Mouse (Mus musculus): ENCODE measurements around the gene Fibin. TPM values are rescaled to one million over a fixed set of nuclear protein-coding genes. Genes with fewer than 3 reads are reported as not detected.

Fibin gene
- total RNA-seq (2021) = 10 to 100 TPM in 1 of 2 experiments, 1 to 10 TPM in 1; 7.8 to 12.6 TPM
- long read RNA-seq, experiment 1, transcript Fibin-201 (1 exons, 2,267 nt) = major isoform, 21 of 21 reads
- long read RNA-seq, experiment 1, partial matches to known transcripts = 0 of 21 reads
- long read RNA-seq, experiment 1, other reads (novel, unspliced or antisense) = 0 of 21 reads
- long read RNA-seq, experiment 2, transcript Fibin-201 (1 exons, 2,267 nt) = major isoform, 11 of 11 reads
- long read RNA-seq, experiment 2, partial matches to known transcripts = 0 of 11 reads
- long read RNA-seq, experiment 2, other reads (novel, unspliced or antisense) = 0 of 11 reads

DNA sequence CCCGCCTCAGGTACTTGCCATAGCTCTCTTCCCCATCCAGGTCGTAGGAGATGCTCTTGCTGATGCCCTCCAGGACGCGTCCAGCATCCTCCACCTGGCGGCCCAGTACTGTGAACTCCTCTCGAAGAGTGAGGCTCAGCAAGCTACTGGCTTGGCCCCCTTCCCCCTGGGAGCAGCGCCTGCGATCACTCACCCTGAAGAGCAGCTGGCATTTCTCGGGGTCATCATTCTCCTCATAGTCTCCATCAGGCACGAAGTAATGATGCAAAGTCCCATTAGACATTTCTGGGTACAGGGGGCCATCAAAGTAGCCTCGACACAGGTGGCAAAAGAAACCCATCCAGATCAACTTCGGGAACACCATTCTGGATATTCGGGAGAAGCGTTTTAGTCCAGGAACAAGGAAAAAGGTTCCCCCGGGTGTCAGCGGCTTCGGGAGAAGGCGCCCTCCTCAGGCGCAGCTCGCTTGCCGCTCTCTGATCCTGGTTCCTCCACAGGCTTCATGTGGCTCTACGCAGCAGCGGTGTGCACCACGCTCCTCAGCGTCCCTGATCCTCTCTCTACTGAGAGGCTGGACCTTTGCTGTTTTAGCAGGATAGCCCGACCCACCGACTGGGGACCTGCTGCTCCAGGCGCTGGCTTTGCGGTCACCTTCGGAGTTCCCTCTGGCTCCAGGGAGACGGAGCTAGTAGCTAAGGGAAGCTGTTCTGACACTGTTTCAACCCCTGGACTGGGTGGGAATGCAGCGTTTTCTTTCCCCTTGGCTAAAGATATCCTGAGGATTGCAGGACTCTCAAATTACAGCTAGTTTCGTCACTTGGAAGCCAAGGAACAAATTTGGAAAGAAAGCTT lies at the start of gene Fibin:
TSS of gene Fibin (minus strand) at position 752 of the 852 bp plus-strand sequence.
- peak; percentile 73 for DNase-seq (ENCODE audit: low spot score)

GRCm38 (mm10) chr2:110411428-110411827 lies 48.4 kb upstream of the Fibin start:
- DNase-seq (ENCODE audit: low spot score) = peak; percentile 62

GRCm38 (mm10) chr2:110408757-110409156 lies 45.8 kb upstream of the Fibin start:
- no peak for DNase-seq (ENCODE audit: low spot score)

DNA sequence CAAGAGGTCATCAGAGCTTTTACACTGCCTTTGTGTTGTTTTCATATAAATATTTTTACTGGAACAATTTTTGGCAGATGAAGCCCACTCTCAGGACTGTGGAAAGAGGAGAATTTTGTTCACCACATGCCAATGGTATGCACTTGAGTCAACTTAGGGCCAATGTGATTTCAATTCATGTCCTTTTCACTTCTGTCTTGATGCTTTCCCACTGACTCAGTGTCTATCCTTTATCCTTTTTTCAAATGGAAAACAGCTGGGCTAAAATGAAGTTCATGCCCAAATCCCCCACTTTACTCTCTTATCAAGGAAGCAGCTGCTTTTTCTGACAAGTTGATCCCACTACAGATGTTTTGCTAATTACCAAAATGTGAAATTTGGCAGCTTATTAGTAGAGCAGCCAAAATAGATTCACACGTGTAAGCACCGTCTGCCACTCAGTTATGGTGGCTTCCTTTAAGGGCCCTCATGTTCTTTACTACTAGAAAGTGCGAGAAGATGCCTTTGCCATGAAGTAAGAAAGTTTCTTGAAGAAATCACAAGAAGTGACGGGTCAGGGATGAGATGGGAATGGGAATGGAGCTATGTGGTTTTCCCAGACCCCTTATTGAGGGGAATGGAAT lies 29.8 kb upstream of the Fibin start:
- no peak for DNase-seq (ENCODE audit: low spot score)

GRCm38 (mm10) chr2:110390736-110391409 lies 27.9 kb upstream of the Fibin start:
- DNase-seq (ENCODE audit: low spot score) = no peak

GRCm38 (mm10) chr2:110379811-110380210 lies 16.8 kb upstream of the Fibin start:
- no peak for DNase-seq (ENCODE audit: low spot score)

- no peak for DNase-seq (ENCODE audit: low spot score)
Observed at GRCm38 (mm10) chr2:110376660-110377059, 13.7 kb upstream of the Fibin start.

DNA sequence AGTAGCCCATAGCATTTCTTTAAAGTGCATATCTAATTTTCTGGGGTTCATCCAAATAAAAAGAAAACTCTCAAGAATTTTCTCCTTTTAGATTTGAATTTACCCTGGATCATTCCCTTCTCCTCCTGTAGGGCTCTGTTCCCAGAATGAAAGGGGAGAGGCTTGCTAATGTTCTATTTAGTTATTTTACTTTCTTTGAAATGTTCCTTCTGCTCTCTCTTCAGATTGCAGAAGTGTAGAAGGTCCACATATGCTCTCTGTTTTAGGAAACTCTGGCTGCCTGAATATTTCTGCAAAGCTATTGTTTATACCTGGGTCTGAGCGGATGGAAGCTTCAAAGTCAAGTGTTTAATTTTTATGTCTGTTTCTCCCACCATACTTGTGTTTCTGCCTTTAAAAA lies 12.5 kb upstream of the Fibin start:
- no peak for DNase-seq (ENCODE audit: low spot score)

- DNase-seq (ENCODE audit: low spot score) = no peak
Observed at GRCm38 (mm10) chr2:110373186-110373585, 10.2 kb upstream of the Fibin start.

- no peak for DNase-seq (ENCODE audit: low spot score)
Observed at GRCm38 (mm10) chr2:110367382-110367887, 4.5 kb upstream of the Fibin start.

GRCm38 (mm10) chr2:110365401-110365800 lies 2.4 kb upstream of the Fibin start:
- DNase-seq (ENCODE audit: low spot score) = no peak

- no peak for DNase-seq (ENCODE audit: low spot score)
Observed at GRCm38 (mm10) chr2:110363855-110364254, 872 bp upstream of the Fibin start.

GRCm38 (mm10) chr2:110353302-110353970 lies 9.5 kb downstream of the Fibin start:
- no peak for DNase-seq (ENCODE audit: low spot score)

- DNase-seq (ENCODE audit: low spot score) = no peak
Observed at GRCm38 (mm10) chr2:110351843-110352251, 11.1 kb downstream of the Fibin start.

DNA sequence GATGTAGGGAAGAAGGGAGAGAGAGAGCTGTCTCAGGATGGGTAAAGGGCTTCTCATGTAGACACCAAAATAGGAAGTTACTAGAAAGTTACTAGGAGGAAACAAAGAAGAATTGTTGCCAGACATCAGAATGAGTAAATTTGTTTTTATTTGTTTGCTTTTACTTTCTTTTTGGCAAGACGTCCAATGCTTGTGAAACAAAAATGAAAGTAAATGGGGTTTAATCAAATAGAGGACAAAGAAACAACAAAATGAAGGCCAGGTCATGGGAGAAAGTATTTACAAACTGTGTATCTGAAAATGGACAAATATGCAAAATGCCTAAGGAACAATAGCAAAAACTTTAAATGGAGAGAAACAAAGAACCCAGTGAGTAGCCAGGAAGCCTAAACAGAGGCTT lies 11.6 kb downstream of the Fibin start:
- no peak for DNase-seq (ENCODE audit: low spot score)

DNA sequence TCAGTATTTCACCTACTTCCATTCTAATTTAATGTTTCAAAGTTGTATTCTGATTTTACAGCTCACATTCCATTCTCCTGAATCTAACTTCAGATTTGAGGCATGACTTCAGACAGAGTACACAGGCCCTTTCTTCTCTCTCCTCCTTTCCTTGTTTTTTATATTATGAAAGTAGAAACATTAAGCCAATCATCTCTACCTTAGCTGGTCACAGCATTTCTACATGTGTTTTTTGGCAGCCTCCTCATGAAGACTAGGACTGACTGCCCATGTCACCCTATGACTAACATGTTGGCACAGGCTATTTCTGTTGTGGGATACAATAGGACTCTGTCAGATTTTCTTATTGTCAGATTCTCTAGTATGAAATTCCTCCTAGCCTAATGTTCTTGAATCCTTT lies 34.0 kb downstream of the Fibin start:
- DNase-seq (ENCODE audit: low spot score) = no peak

DNA sequence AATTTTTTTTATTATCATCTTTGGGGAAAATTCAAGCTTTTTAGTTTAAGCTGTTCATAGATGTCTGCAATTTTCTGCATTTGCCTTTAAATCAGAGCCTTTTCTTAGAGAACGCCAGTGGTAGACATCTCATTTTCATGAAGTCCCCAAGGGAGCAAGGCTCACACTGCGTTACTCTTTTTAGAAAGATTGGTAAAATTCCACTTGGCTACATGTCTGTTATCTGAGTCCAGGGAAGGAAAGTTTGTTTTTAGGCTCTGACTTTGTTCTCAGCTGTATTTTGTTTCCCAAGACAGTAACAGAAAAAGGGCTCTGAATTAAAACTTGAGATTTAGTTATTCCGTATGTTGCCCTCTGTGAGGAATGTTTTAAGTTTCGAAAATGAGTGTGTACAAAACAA lies 43.0 kb downstream of the Fibin start:
- peak; percentile 35 for DNase-seq (ENCODE audit: low spot score)

GRCm38 (mm10) chr2:110319266-110319665 lies 43.7 kb downstream of the Fibin start:
- no peak for DNase-seq (ENCODE audit: low spot score)

DNA sequence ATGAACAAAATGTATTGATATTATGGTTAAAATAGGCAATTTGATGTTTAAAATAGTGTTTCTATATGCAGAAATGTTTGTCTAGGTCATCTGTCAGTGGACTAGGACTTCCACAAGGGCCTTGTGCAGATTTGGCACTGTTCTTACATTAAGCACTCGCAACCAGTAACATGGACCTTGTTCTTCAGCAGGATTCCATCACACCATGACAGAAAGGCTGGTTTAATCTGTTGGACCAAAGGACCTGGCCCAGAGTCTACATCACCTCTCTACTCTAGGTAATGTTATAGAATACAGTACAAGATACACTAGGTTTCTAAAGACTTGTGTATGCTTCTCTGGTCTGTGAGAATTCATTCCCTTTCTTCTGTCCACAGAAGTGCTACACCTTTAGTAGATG lies 44.3 kb downstream of the Fibin start:
- DNase-seq (ENCODE audit: low spot score) = no peak

DNA sequence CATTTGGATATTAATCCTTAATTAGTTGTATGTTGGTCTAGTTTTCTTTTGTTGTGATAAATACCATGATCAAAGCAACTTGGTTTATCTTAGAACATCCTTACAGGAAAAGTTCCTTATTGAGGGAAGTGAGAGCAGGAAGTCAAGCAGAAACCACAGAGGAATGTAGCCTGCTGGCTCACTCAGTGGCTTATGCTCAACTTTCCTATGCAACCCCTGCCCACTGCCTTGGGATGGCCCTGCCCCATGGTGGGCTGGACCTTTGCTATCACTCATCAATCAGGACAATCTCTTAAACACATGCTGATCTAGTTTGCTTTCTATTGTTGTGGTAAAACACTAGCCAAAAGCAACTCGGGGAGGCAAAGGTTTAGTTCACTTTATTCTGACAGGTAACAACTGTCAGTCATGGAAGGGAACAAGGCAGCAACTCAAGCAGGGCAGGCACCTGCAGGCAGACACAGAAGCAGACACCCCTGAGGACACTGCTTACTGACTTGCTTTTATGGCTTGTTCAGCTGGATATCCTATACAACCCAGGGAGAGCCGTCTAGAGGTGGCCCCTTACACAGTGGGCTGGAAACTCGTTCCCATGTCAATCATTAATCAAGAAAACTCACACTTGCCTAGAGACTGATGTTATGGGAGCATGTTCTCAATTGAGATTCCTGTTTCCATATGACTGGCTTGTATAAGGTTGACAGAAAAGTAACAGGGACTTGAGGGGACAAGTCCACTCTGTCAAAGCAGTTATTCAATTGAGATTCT lies 46.7 kb downstream of the Fibin start:
- DNase-seq (ENCODE audit: low spot score) = no peak
